In genomic region chr1:180904039-180904814, GRCm38 (mm10) we compare ENCODE assay signal across 8 mouse cellular contexts. TPM values are rescaled to one million over a fixed set of nuclear protein-coding genes. Genes with fewer than 3 reads are reported as not detected.
DNase-seq lines count a peak whose midpoint lies in the region; ATAC-seq and TF ChIP-seq lines count a peak whose summit lies in the region.

Gene Pycr2 (plus strand): TSS chr1:180904293.

- peak within 1 kb of the TSS; percentile 92 for H3K4me2 ChIP-seq in heart, embryonic 14.5 days (ENCODE audit: low read length)
- H3K4me2 ChIP-seq in liver, embryonic 14.5 days (ENCODE audit: low read depth), result peak within 1 kb of the TSS; percentile 99
- peak within 1 kb of the TSS; percentile 87 for H3K4me2 ChIP-seq in neural tube, embryonic 11.5 days (ENCODE audit: low read depth)
- H3K4me2 ChIP-seq in stomach, postnatal 0 days (replicated peaks; ENCODE audit: low read depth), result peak within 1 kb of the TSS; percentile 86

- H3K4me3 ChIP-seq in heart, embryonic 14.5 days (ENCODE audit: control insufficient read depth in 1 of 2, insufficient read depth in 1 of 2, low read depth in 1 of 2, low read length in 2 of 2), result peak within 1 kb of the TSS; percentile 77 to 95
- peak within 1 kb of the TSS; percentile 94 to 97 for H3K4me3 ChIP-seq in liver, embryonic 14.5 days (ENCODE audit: insufficient read depth in 1 of 2, low read depth in 2 of 2, low read length in 2 of 2)
- H3K4me3 ChIP-seq in neural tube, embryonic 11.5 days (ENCODE audit: low read depth, low read length), result peak within 1 kb of the TSS; percentile 90
- H3K4me3 ChIP-seq in stomach, postnatal 0 days (ENCODE audit: low read depth, low read length), result peak within 1 kb of the TSS; percentile 68

- TF ChIP-seq EP300 in liver, embryonic 14.5 days (IDR thresholded peaks at IDR 0.05; ENCODE audit: low read depth), result no peak
- no peak for TF ChIP-seq EP300 in stomach, postnatal 0 days (optimal IDR thresholded peaks at IDR 0.05)

- DNase-seq in c-Kit-negative CD71-positive TER-119-positive erythroid progenitor cells, embryonic 14.5 days (ENCODE audit: low read depth, low spot score), result peak; percentile 92
- DNase-seq in fibroblast of lung, adult 2 months (ENCODE audit: low read depth), result peak; percentile 87
- peak; percentile 96 to 98 for DNase-seq in kidney, postnatal 25 days
- peak; percentile 91 to 93 (median 93) for DNase-seq in liver, embryonic 14.5 days (ENCODE audit: low read depth in 3 of 3, low spot score in 3 of 3)
- DNase-seq in neural tube, embryonic 11.5 days (ENCODE audit: low spot score), result peak; percentile 97
- peak; percentile 96 for DNase-seq in stomach, postnatal 0 days (ENCODE audit: low spot score)

- H3K4me1 ChIP-seq in heart, embryonic 14.5 days (ENCODE audit: control insufficient read depth in 2 of 2, insufficient read depth in 2 of 2, low read length in 2 of 2), result peaks cover 8 to 15% of the 10 kb centered on the region in 2 experiments
- H3K4me1 ChIP-seq in liver, embryonic 14.5 days (replicated peaks; ENCODE audit: control insufficient read depth in 2 of 2, insufficient read depth in 2 of 2, low read length in 1 of 2), result peaks cover 36 to 39% of the 10 kb centered on the region in 2 experiments
- peaks cover 9% of the 10 kb centered on the region; the same call in 1 of the 2 replicates for H3K4me1 ChIP-seq in neural tube, embryonic 11.5 days (ENCODE audit: control insufficient read depth, insufficient read depth, low read length)
- H3K4me1 ChIP-seq in stomach, postnatal 0 days (replicated peaks; ENCODE audit: control insufficient read depth, insufficient read depth), result 0 out of 2 replicates have a peak, but pooled peaks cover 3% of the 10 kb centered on the region

- H3K36me3 ChIP-seq in heart, embryonic 14.5 days (ENCODE audit: control insufficient read depth, insufficient read depth, low read length), result peaks cover 28% of the 10 kb centered on the region
- H3K36me3 ChIP-seq in liver, embryonic 14.5 days (replicated peaks; ENCODE audit: control insufficient read depth, insufficient read depth, low read depth), result peaks cover 37% of the 10 kb centered on the region
- H3K36me3 ChIP-seq in neural tube, embryonic 11.5 days (ENCODE audit: control insufficient read depth, insufficient read depth, low read length), result peaks cover 5% of the 10 kb centered on the region
- peaks cover 11% of the 10 kb centered on the region; the same call in 1 of the 2 replicates for H3K36me3 ChIP-seq in stomach, postnatal 0 days (ENCODE audit: control insufficient read depth, insufficient read depth, low read length)

- ATAC-seq in CD4-positive, CD25-positive, alpha-beta regulatory T cell, adult 4 months, result peak; percentile 96
- ATAC-seq in heart, embryonic 14.5 days (ENCODE audit: insufficient number of reproducible peaks, insufficient read depth, low FRiP score, low read depth), result peak; percentile 98
- ATAC-seq in liver, embryonic 14.5 days (ENCODE audit: insufficient read depth), result peak; percentile 77
- ATAC-seq in neural tube, embryonic 11.5 days (ENCODE audit: insufficient read depth, low FRiP score, low TSS enrichment), result peak; percentile 99
- ATAC-seq in stomach, postnatal 0 days (ENCODE audit: low FRiP score, low TSS enrichment), result peak; percentile 96

- peak within 1 kb of the TSS; percentile 58 to 69 for H3K27ac ChIP-seq in heart, embryonic 14.5 days (replicated peaks in 1 of 2; ENCODE audit: control insufficient read depth in 1 of 2, insufficient read depth in 1 of 2, low read depth in 2 of 2, low read length in 2 of 2)
- peak within 1 kb of the TSS; percentile 99 for H3K27ac ChIP-seq in liver, embryonic 14.5 days
- 0 out of 2 replicates have a peak within 1 kb of the TSS, but pooled peaks have one; percentile 60 for H3K27ac ChIP-seq in neural tube, embryonic 11.5 days (ENCODE audit: low read depth, low read length)
- H3K27ac ChIP-seq in stomach, postnatal 0 days (replicated peaks), result peak within 1 kb of the TSS; percentile 86

- WGBS in heart, embryonic 14.5 days, result under 1% methylated on average over 52 of the region's 52 CpGs
- WGBS in liver, embryonic 14.5 days (ENCODE audit: insufficient replicate concordance), result under 1% methylated on average over 52 of the region's 52 CpGs
- WGBS in neural tube, embryonic 11.5 days, result under 1% methylated on average over 52 of the region's 52 CpGs
- under 1% methylated on average over 52 of the region's 52 CpGs for WGBS in stomach, postnatal 0 days

- no peak for TF ChIP-seq CTCF in liver, embryonic 14.5 days (IDR thresholded peaks at IDR 0.05; ENCODE audit: low read depth)
- 0 out of 2 replicates have a peak, but pooled peaks have one; percentile 0 for TF ChIP-seq CTCF in stomach, postnatal 0 days (IDR thresholded peaks at IDR 0.05; ENCODE audit: low read depth)

- peak within 1 kb of the TSS; percentile 86 for H3K9ac ChIP-seq in heart, embryonic 14.5 days (ENCODE audit: low read length)
- H3K9ac ChIP-seq in liver, embryonic 14.5 days (replicated peaks), result peak within 1 kb of the TSS; percentile 93
- H3K9ac ChIP-seq in neural tube, embryonic 11.5 days (ENCODE audit: low read length), result peak within 1 kb of the TSS; percentile 91
- peak within 1 kb of the TSS; percentile 78 for H3K9ac ChIP-seq in stomach, postnatal 0 days (ENCODE audit: low read length)

- H3K27me3 ChIP-seq in heart, embryonic 14.5 days (ENCODE audit: control insufficient read depth, insufficient read depth, low read length), result no peaks in the 10 kb centered on the region
- H3K27me3 ChIP-seq in liver, embryonic 14.5 days (ENCODE audit: control insufficient read depth, insufficient read depth, low read length), result no peaks in the 10 kb centered on the region
- no peaks in the 10 kb centered on the region for H3K27me3 ChIP-seq in neural tube, embryonic 11.5 days (ENCODE audit: control insufficient read depth, insufficient read depth, low read length)
- H3K27me3 ChIP-seq in stomach, postnatal 0 days (ENCODE audit: control insufficient read depth, insufficient read depth, low read length), result no peaks in the 10 kb centered on the region

- no peaks in the 10 kb centered on the region for H3K9me3 ChIP-seq in heart, embryonic 14.5 days (ENCODE audit: control insufficient read depth, low read length)
- H3K9me3 ChIP-seq in liver, embryonic 14.5 days (ENCODE audit: control insufficient read depth, low read length), result no peaks in the 10 kb centered on the region
- H3K9me3 ChIP-seq in neural tube, embryonic 11.5 days (ENCODE audit: control insufficient read depth, low read length), result no peaks in the 10 kb centered on the region
- H3K9me3 ChIP-seq in stomach, postnatal 0 days (ENCODE audit: control insufficient read depth, low read length), result no peaks in the 10 kb centered on the region

RNA-seq across cellular contexts. Expression of gene Pycr2, which starts in this region (rescaled TPM):
- polyA plus RNA-seq in CD4-positive, CD25-positive, alpha-beta regulatory T cell, adult 4 months (2017; shearing (Covaris generic)), result 10 to 100 TPM; 40.9 to 59.2 TPM
- 42.1 and 46.0 TPM in 2 replicates for polyA plus RNA-seq in heart, embryonic 14.5 days (2014; fragmentation: Nextera tagmentation; extraction: Ambion mirVana)
- polyA plus RNA-seq in liver, embryonic 14.5 days (2012; rRNA removed), result 47.9 and 52.0 TPM in 2 replicates
- polyA plus RNA-seq in liver, embryonic 14.5 days (2014; fragmentation: Nextera tagmentation; extraction: Ambion mirVana), result 84.6 and 94.7 TPM in 2 replicates
- polyA plus RNA-seq in neural tube, embryonic 11.5 days (2014; fragmentation: Nextera tagmentation; extraction: Ambion mirVana), result 94.7 and 113 TPM in 2 replicates
- polyA plus RNA-seq in stomach, postnatal 0 days (2015; fragmentation: Nextera tagmentation; extraction: Ambion mirVana), result 62.6 and 63.7 TPM in 2 replicates

Comparison
In these comparisons a context has a peak if more than half of its experiments do, and no peak if none do; other contexts are left out.
1. Peak in every context shown above with its lines: DNase-seq, ATAC-seq, H3K4me3 ChIP-seq and H3K27ac ChIP-seq.